Mouse (Mus musculus) liver, postnatal 0 days (tissue): Measurements from ENCODE around the gene Dpm2. TPM values are rescaled to one million over a fixed set of nuclear protein-coding genes. Genes with fewer than 3 reads are reported as not detected.

Source experiments
- ATAC-seq: fragments of 200-750 bp; cut with Nextera tagmentation; 2 replicates; pipeline ENCODE4 v1.8.0; 2017; ENCODE audit warnings: mild to moderate bottlenecking, moderate library complexity
- DNase-seq: peaks from one replicate; pipeline ENCODE4 v3.0.0-alpha.2; 2016
- H3K27ac ChIP-seq: fragments of 300-500 bp; sonication (generic); 2 replicates; pipeline ENCODE4 v1.5.1; 2014; ENCODE audit warnings: antibody characterized with exemption, moderate library complexity, mild to moderate bottlenecking, low read depth
- H3K27me3 ChIP-seq: fragments of 300-500 bp; sonication (generic); 2 replicates; pipeline ENCODE4 v1.6.1; 2014; ENCODE audit warnings: low read length, control low read depth, mixed read lengths; ENCODE audit not compliant: insufficient read depth
- H3K36me3 ChIP-seq: fragments of 300-500 bp; sonication (generic); replicated peaks from 2 replicates; pipeline ENCODE4 v1.6.1; 2014; ENCODE audit warnings: mild to moderate bottlenecking, control low read depth, low read length, moderate library complexity, mixed read lengths; ENCODE audit not compliant: insufficient read depth
- H3K4me1 ChIP-seq: fragments of 300-500 bp; sonication (generic); 2 replicates; pipeline ENCODE4 v1.6.1; 2014; ENCODE audit warnings: antibody characterized with exemption, mild to moderate bottlenecking, control low read depth; ENCODE audit not compliant: insufficient read depth
- H3K4me2 ChIP-seq: fragments of 300-500 bp; sonication (generic); 2 replicates; pipeline ENCODE4 v1.6.1; 2014; ENCODE audit warnings: low read depth, mild to moderate bottlenecking, low read length, moderate library complexity, mixed read lengths
- H3K4me3 ChIP-seq: fragments of 300-500 bp; sonication (generic); 2 replicates; pipeline ENCODE4 v1.5.1; 2014; ENCODE audit warnings: low read depth, low read length
- H3K9ac ChIP-seq: fragments of 300-500 bp; sonication (generic); replicated peaks from 2 replicates; pipeline ENCODE4 v1.6.1; 2014; ENCODE audit warnings: mild to moderate bottlenecking, moderate library complexity
- H3K9me3 ChIP-seq: fragments of 300-500 bp; sonication (generic); 2 replicates; pipeline ENCODE4 v1.6.1; 2016; ENCODE audit warnings: mild to moderate bottlenecking, control low read depth, low read length, mixed read lengths
- CTCF ChIP-seq: sonication (generic); IDR thresholded peaks from 2 replicates; pipeline ENCODE4 v1.5.1; 2016; ENCODE audit warnings: antibody characterized with exemption, low read depth
- EP300 ChIP-seq: IDR thresholded peaks from 2 replicates; pipeline ENCODE4 v1.6.1; 2016; ENCODE audit warnings: antibody characterized with exemption, low read depth, mild to moderate bottlenecking
- WGBS: fragments of 180-500 bp; shearing (Covaris S2); extraction: QIAGEN DNeasy Blood & Tissue Kit; methylation state at CpG from one replicate; pipeline ENCODE4 v1.1.7; 2014; ENCODE audit not compliant: insufficient replicate concordance; 5-methylcytosine and 5-hydroxymethylcytosine counted together
- polyA plus RNA-seq: library from polyadenylated mRNA; unstranded; fragments of >200 nt; fragmentation: Nextera tagmentation; extraction: Ambion mirVana; gene quantifications from 2 replicates; pipeline ENCODE4 v1.2.1, GENCODE M21; 2015

The Dpm2 gene
- polyA plus RNA-seq, 1 experiment from 2014 or later, result 41.7 TPM

GRCm38 (mm10) chr2:32549764-32550163 lies 20.9 kb upstream of the Dpm2 start:
- no peaks in the 10 kb centered on the region for H3K27me3 ChIP-seq
- 47% methylated on average over 6 of the region's 6 CpGs for WGBS
- no peak overlapping the region for H3K9ac ChIP-seq
- DNase-seq (no peak), ATAC-seq (no peak)
- no peaks in the 10 kb centered on the region; the same call in 1 of the 2 replicates for H3K36me3 ChIP-seq
- no peaks in the 10 kb centered on the region for H3K9me3 ChIP-seq
- H3K4me1 ChIP-seq, result peaks cover 7% of the 10 kb centered on the region; the same call in 1 of the 2 replicates
- H3K27ac ChIP-seq, result no peak overlapping the region
- no peak overlapping the region for H3K4me3 ChIP-seq
- TF ChIP-seq EP300 (no peak), CTCF (no peak)
- no peak overlapping the region for H3K4me2 ChIP-seq

GRCm38 (mm10) chr2:32551236-32551635 lies 19.4 kb upstream of the Dpm2 start:
- Histone ChIP-seq H3K27ac (no peak overlapping the region), H3K36me3 (no peaks in the 10 kb centered on the region), H3K9me3 (no peaks in the 10 kb centered on the region), H3K27me3 (no peaks in the 10 kb centered on the region), H3K4me3 (no peak overlapping the region), H3K4me2 (no peak overlapping the region), H3K4me1 (peaks cover 7% of the 10 kb centered on the region; the same call in 1 of the 2 replicates), H3K9ac (no peak overlapping the region)
- TF ChIP-seq EP300 (no peak), CTCF (no peak)
- 76% methylated on average over 5 of the region's 5 CpGs for WGBS
- ATAC-seq (no peak), DNase-seq (no peak)

DNA sequence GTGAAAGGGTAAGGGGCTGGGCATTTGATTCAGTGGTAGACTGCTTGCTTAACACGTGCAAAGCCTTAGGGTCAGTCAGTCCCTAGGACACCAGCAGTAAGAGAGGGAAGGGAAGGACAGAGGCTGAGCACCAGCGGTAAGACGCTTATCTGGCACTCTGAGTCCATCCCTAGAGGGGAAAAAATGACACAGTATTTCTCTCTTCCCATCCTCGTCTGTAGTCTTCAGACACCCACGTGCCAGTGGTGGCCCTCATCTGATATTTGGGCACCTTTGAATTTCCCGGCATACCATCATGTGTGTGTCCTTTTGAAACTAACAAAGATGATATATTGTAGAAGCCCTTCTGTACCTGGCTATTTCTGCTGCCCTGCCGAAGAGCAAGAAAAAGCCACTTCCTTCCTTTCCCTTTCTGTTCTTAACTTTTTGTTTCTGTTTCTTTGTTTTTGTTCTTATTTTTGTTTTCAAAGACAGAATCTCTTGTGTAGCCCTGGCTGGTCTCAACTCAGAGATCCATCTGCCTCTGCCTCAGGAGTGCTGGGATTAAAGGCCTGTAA lies 17.0 kb upstream of the Dpm2 start:
- TF ChIP-seq CTCF (no peak), EP300 (no peak)
- Histone ChIP-seq H3K4me3 (no peak overlapping the region), H3K27me3 (no peaks in the 10 kb centered on the region), H3K4me1 (peaks cover under 1% of the 10 kb centered on the region; the same call in 1 of the 2 replicates), H3K9me3 (no peaks in the 10 kb centered on the region), H3K9ac (no peak overlapping the region), H3K36me3 (peaks cover 2% of the 10 kb centered on the region; the same call in 1 of the 2 replicates), H3K4me2 (peak overlapping the region; percentile 10), H3K27ac (0 out of 2 replicates have a peak overlapping the region, but pooled peaks have one; percentile 1)
- ATAC-seq (no peak), DNase-seq (no peak)
- WGBS, result 22% methylated on average over 7 of the region's 7 CpGs

GRCm38 (mm10) chr2:32555484-32555883 lies 15.2 kb upstream of the Dpm2 start:
- Histone ChIP-seq H3K4me3 (no peak overlapping the region), H3K27ac (no peak overlapping the region), H3K4me2 (no peak overlapping the region), H3K4me1 (no peaks in the 10 kb centered on the region), H3K27me3 (no peaks in the 10 kb centered on the region), H3K9ac (no peak overlapping the region), H3K9me3 (no peaks in the 10 kb centered on the region), H3K36me3 (peaks cover 10% of the 10 kb centered on the region; the same call in 1 of the 2 replicates)
- no peak for DNase-seq
- WGBS, result 69% methylated on average over 4 of the region's 4 CpGs
- TF ChIP-seq EP300 (no peak), CTCF (no peak)
- no peak for ATAC-seq

GRCm38 (mm10) chr2:32556019-32556418 lies 14.6 kb upstream of the Dpm2 start:
- Histone ChIP-seq H3K9me3 (no peaks in the 10 kb centered on the region), H3K4me2 (no peak overlapping the region), H3K27me3 (no peaks in the 10 kb centered on the region), H3K36me3 (peaks cover 10% of the 10 kb centered on the region; the same call in 1 of the 2 replicates), H3K4me1 (no peaks in the 10 kb centered on the region), H3K4me3 (no peak overlapping the region), H3K27ac (no peak overlapping the region), H3K9ac (no peak overlapping the region)
- WGBS, result 57% methylated on average over 7 of the region's 7 CpGs
- TF ChIP-seq CTCF, result no peak
- no peak for TF ChIP-seq EP300
- DNase-seq (no peak), ATAC-seq (no peak)

GRCm38 (mm10) chr2:32559570-32559969 lies 11.1 kb upstream of the Dpm2 start:
- H3K27me3 ChIP-seq, result no peaks in the 10 kb centered on the region
- no peak overlapping the region for H3K27ac ChIP-seq
- H3K4me1 ChIP-seq, result no peaks in the 10 kb centered on the region
- H3K9me3 ChIP-seq, result no peaks in the 10 kb centered on the region
- no peak overlapping the region for H3K4me2 ChIP-seq
- H3K36me3 ChIP-seq, result peaks cover 17% of the 10 kb centered on the region; the same call in 1 of the 2 replicates
- no peak for DNase-seq
- H3K4me3 ChIP-seq, result no peak overlapping the region
- 83% methylated on average over 5 of the region's 5 CpGs for WGBS
- TF ChIP-seq EP300 (no peak), CTCF (no peak)
- H3K9ac ChIP-seq, result no peak overlapping the region
- no peak for ATAC-seq
